Mouse (Mus musculus) brain, embryonic 14.5 days (tissue): ENCODE measurements around the gene B4galnt1.

Experiments used
- CTCF ChIP-seq: fragments of 200-500 bp; IDR thresholded peaks from 2 replicates; pipeline ENCODE4 v1.5.1; 2012; ENCODE audit warnings: inconsistent platforms, mild to moderate bottlenecking, moderate library complexity, borderline replicate concordance; ENCODE audit not compliant: insufficient read depth, insufficient read length; ENCODE audit errors: extremely low read depth
- POLR2A ChIP-seq: fragments of 200-500 bp; IDR thresholded peaks from 2 replicates; pipeline ENCODE4 v1.6.1; 2012; ENCODE audit warnings: mild to moderate bottlenecking, inconsistent platforms, borderline replicate concordance; ENCODE audit not compliant: poor library complexity, insufficient read depth, insufficient read length, severe bottlenecking; ENCODE audit errors: extremely low read depth

GRCm38 (mm10) chr10:127199474-127199873 is 34.4 kb downstream of the B4galnt1 start:
- TF ChIP-seq CTCF: no peak
- TF ChIP-seq POLR2A: no peak
